Mouse (Mus musculus): ENCODE results near the gene 6030445D17Rik. TPM values are rescaled to one million over a fixed set of nuclear protein-coding genes. Genes with fewer than 3 reads are reported as not detected.

6030445D17Rik gene
- polyA plus RNA-seq, 1 experiment from 2014 or later, result 0.18 TPM

DNA sequence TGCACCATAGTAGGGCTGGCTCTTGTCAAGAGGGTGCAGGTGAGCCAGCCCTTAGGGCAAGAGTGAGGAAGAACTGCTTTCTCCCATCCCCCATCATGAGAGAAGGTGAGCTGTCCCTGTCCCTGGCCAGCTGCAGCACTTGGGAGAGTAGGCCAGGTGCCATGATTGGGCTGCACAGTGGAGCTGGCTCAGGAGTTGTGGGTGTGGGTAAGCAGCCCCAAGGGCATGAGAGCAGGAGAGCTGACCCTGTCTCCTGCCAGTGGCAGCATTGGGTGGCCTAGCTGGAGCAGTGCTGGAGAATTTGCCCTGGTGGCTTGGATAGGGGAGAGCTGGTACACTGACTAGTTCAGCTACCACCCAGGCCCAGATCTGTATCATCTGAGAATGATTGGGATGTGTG is 50.9 kb downstream of the 6030445D17Rik start:
- Histone ChIP-seq H3K36me3 (no peaks in the 10 kb centered on the region), H3K27ac (no peak overlapping the region), H3K9me3 (no peaks in the 10 kb centered on the region), H3K27me3 (ENCODE audit: insufficient read depth, poor library complexity, severe bottlenecking) (no peaks in the 10 kb centered on the region), H3K4me3 (no peak overlapping the region), H3K4me1 (peaks cover 28% of the 10 kb centered on the region)
- DNase-seq (ENCODE audit: low spot score), result no peak

Other genes starting within 250 kb of the 6030445D17Rik start
- 35.6 and 47.2 TPM in 2 replicates for gene Tcea3, start 214.5 kb upstream of the 6030445D17Rik start, polyA plus RNA-seq (2016; fragmentation: Nextera tagmentation; extraction: Ambion mirVana)
- 14.6 and 18.7 TPM in 2 replicates for gene Zfp46, start 177.6 kb upstream of the 6030445D17Rik start, polyA plus RNA-seq (2016; fragmentation: Nextera tagmentation; extraction: Ambion mirVana)
- gene Hnrnpr, start 151.3 kb upstream of the 6030445D17Rik start, polyA plus RNA-seq (2016; fragmentation: Nextera tagmentation; extraction: Ambion mirVana), result 126 and 148 TPM in 2 replicates
- 0.05 and 0.19 TPM in 2 replicates for gene Htr1d, start 38.7 kb upstream of the 6030445D17Rik start, polyA plus RNA-seq (2016; fragmentation: Nextera tagmentation; extraction: Ambion mirVana)
- 96.4 and 126 TPM in 2 replicates for gene Luzp1, start 7.5 kb downstream of the 6030445D17Rik start, polyA plus RNA-seq (2016; fragmentation: Nextera tagmentation; extraction: Ambion mirVana)
- 31.5 and 50.1 TPM in 2 replicates for gene Kdm1a, start 140.5 kb downstream of the 6030445D17Rik start, polyA plus RNA-seq (2016; fragmentation: Nextera tagmentation; extraction: Ambion mirVana)
- not detected in 2 replicates for gene Tex46, start 148.2 kb downstream of the 6030445D17Rik start, polyA plus RNA-seq (2016; fragmentation: Nextera tagmentation; extraction: Ambion mirVana)
- not detected in 2 replicates for gene Lactbl1, start 160.4 kb downstream of the 6030445D17Rik start, polyA plus RNA-seq (2016; fragmentation: Nextera tagmentation; extraction: Ambion mirVana)